Mouse (Mus musculus) mesoderm, embryonic 11.5 days (tissue): ENCODE measurements around the gene Aurkaip1.
A peak's percentile ranks its signal among the peaks of the same experiment; 100 is the strongest.

Experiments
- DNase-seq: peaks from one replicate; pipeline ENCODE4 v3.0.0-alpha.2; 2012; ENCODE audit warnings: low read depth, low spot score

The Aurkaip1 gene

GRCm38 (mm10) chr4:155829866-155830265, 1.2 kb upstream of the Aurkaip1 start:
- no peak for DNase-seq

GRCm38 (mm10) chr4:155830596-155830995, 476 bp upstream of the Aurkaip1 start:
- no peak for DNase-seq

GRCm38 (mm10) chr4:155831831-155832230, 759 bp downstream of the Aurkaip1 start:
- no peak for DNase-seq

GRCm38 (mm10) chr4:155832321-155832720, 1.2 kb downstream of the Aurkaip1 start:
- DNase-seq = no peak

GRCm38 (mm10) chr4:155833234-155833633, 2.2 kb downstream of the Aurkaip1 start:
- no peak for DNase-seq

GRCm38 (mm10) chr4:155833836-155834235, 2.8 kb downstream of the Aurkaip1 start:
- peak; percentile 81 for DNase-seq

GRCm38 (mm10) chr4:155837404-155838010, 6.4 kb downstream of the Aurkaip1 start:
- no peak for DNase-seq

- DNase-seq = no peak
Measured at GRCm38 (mm10) chr4:155838187-155839153, 7.4 kb downstream of the Aurkaip1 start.

- DNase-seq = peak; percentile 89
Measured at GRCm38 (mm10) chr4:155839483-155839910, 8.4 kb downstream of the Aurkaip1 start, which contains the start of gene Mxra8. Gene Mxra8, plus strand, starts transcription at chr4:155839680.

- DNase-seq = peak; percentile 7
Measured at GRCm38 (mm10) chr4:155840076-155841002, 9.3 kb downstream of the Aurkaip1 start.

- DNase-seq = peak; percentile 64
Measured at GRCm38 (mm10) chr4:155841003-155841454, 10.0 kb downstream of the Aurkaip1 start.

GRCm38 (mm10) chr4:155841651-155842270, 10.7 kb downstream of the Aurkaip1 start:
- no peak for DNase-seq

- no peak for DNase-seq
Measured at GRCm38 (mm10) chr4:155843231-155843630, 12.2 kb downstream of the Aurkaip1 start.

GRCm38 (mm10) chr4:155846871-155847578, 16.0 kb downstream of the Aurkaip1 start, which contains the start of gene Dvl1:
Gene Dvl1, plus strand, starts transcription at chr4:155847402.
- peak; percentile 95 for DNase-seq

- peak; percentile 44 for DNase-seq
Measured at GRCm38 (mm10) chr4:155847591-155848352, 16.7 kb downstream of the Aurkaip1 start.

- no peak for DNase-seq
Measured at GRCm38 (mm10) chr4:155848434-155849095, 17.5 kb downstream of the Aurkaip1 start.

- no peak for DNase-seq
Measured at GRCm38 (mm10) chr4:155849391-155849790, 18.3 kb downstream of the Aurkaip1 start.

GRCm38 (mm10) chr4:155849792-155850451, 18.9 kb downstream of the Aurkaip1 start:
- DNase-seq = no peak
